Mouse (Mus musculus) heart, postnatal 0 days (tissue): ENCODE data around the gene Suds3.

ENCODE experiments used
- CTCF ChIP-seq: IDR thresholded peaks from 2 replicates; pipeline ENCODE4 v1.5.1; 2016; ENCODE audit warnings: antibody characterized with exemption, control low read depth, low read depth
- EP300 ChIP-seq: IDR thresholded peaks from 2 replicates; pipeline ENCODE4 v1.6.1; 2016; ENCODE audit warnings: antibody characterized with exemption, low read depth

GRCm38 (mm10) chr5:117163790-117164189 is 47.9 kb upstream of the Suds3 start:
- TF ChIP-seq CTCF (no peak), EP300 (no peak)
